Mouse (Mus musculus) embryonic facial prominence, embryonic 11.5 days (tissue): Measurements from ENCODE around the gene Zfand2a. TPM values are rescaled to one million over a fixed set of nuclear protein-coding genes. Genes with fewer than 3 reads are reported as not detected.

Experiments used
- ATAC-seq: fragments of 200-750 bp; cut with Nextera tagmentation; replicated peaks from 2 replicates; pipeline ENCODE4 v1.8.0; 2017; ENCODE audit warnings: low read depth; ENCODE audit not compliant: insufficient number of reproducible peaks, low FRiP score, low TSS enrichment
- DNase-seq: peaks from one replicate; pipeline ENCODE4 v3.0.0-alpha.2; 2015; ENCODE audit warnings: low spot score
- H3K27ac ChIP-seq: fragments of 300-500 bp; sonication (generic); replicated peaks from 2 replicates; pipeline ENCODE4 v1.5.1; 2014; ENCODE audit warnings: mild to moderate bottlenecking, low read depth, low read length, control low read depth
- H3K27me3 ChIP-seq: fragments of 300-500 bp; sonication (generic); 2 replicates; pipeline ENCODE4 v1.6.1; 2014; ENCODE audit warnings: mild to moderate bottlenecking, low read length, moderate library complexity, mixed read lengths; ENCODE audit not compliant: control insufficient read depth, insufficient read depth
- H3K36me3 ChIP-seq: fragments of 300-500 bp; sonication (generic); replicated peaks from 2 replicates; pipeline ENCODE4 v1.6.1; 2014; ENCODE audit warnings: low read depth, mild to moderate bottlenecking, low read length, moderate library complexity, mixed read lengths; ENCODE audit not compliant: control insufficient read depth, insufficient read depth
- H3K4me1 ChIP-seq: fragments of 300-500 bp; sonication (generic); 2 replicates; pipeline ENCODE4 v1.6.1; 2014; ENCODE audit warnings: low read length, mixed read lengths; ENCODE audit not compliant: control insufficient read depth, insufficient read depth
- H3K4me2 ChIP-seq: fragments of 300-500 bp; sonication (generic); 2 replicates; pipeline ENCODE4 v1.6.1; 2014; ENCODE audit warnings: low read depth, mild to moderate bottlenecking, control low read depth, low read length, moderate library complexity
- H3K4me3 ChIP-seq: fragments of 300-500 bp; sonication (generic); 2 replicates; pipeline ENCODE4 v1.5.1; 2014; ENCODE audit warnings: low read depth, low read length, control low read depth
- H3K9ac ChIP-seq: fragments of 300-500 bp; sonication (generic); replicated peaks from 2 replicates; pipeline ENCODE4 v1.6.1; 2014; ENCODE audit warnings: mild to moderate bottlenecking, control low read depth, low read length
- H3K9me3 ChIP-seq: fragments of 300-500 bp; sonication (generic); replicated peaks from 2 replicates; pipeline ENCODE4 v1.6.1; 2016; ENCODE audit warnings: mild to moderate bottlenecking, low read length, inconsistent platforms, mixed read lengths; ENCODE audit not compliant: control insufficient read depth
- WGBS: fragments of 180-500 bp; shearing (Covaris S2); extraction: QIAGEN DNeasy Blood & Tissue Kit; methylation state at CpG from one replicate; pipeline ENCODE4 v1.1.7; 2014; 5-methylcytosine and 5-hydroxymethylcytosine counted together
- polyA plus RNA-seq: library from polyadenylated mRNA; unstranded; fragments of >200 nt; fragmentation: Nextera tagmentation; extraction: Ambion mirVana; gene quantifications from 2 replicates; pipeline ENCODE4 v1.2.1, GENCODE M21; 2014

The Zfand2a gene
- polyA plus RNA-seq, 1 experiment from 2014 or later, result 5.4 TPM

GRCm38 (mm10) chr5:139506207-139506606 lies 21.9 kb upstream of the Zfand2a start:
- WGBS, result 11% methylated on average over 5 of the region's 5 CpGs
- ATAC-seq (no peak), DNase-seq (no peak)

GRCm38 (mm10) chr5:139505073-139505606 lies 20.8 kb upstream of the Zfand2a start:
- Histone ChIP-seq H3K27me3 (no peaks in the 10 kb centered on the region; the same call in 1 of the 2 replicates), H3K27ac (no peak overlapping the region), H3K9ac (no peak overlapping the region), H3K4me1 (no peaks in the 10 kb centered on the region), H3K4me3 (no peak overlapping the region), H3K36me3 (no peaks in the 10 kb centered on the region), H3K4me2 (no peak overlapping the region), H3K9me3 (no peaks in the 10 kb centered on the region)
- no peak for ATAC-seq
- peak; percentile 84 for DNase-seq
- WGBS, result 8% methylated on average over 11 of the region's 14 CpGs

More at GRCm38 (mm10) chr5:139506207-139506606, 21.9 kb upstream of the Zfand2a start:
- H3K27me3 ChIP-seq, result no peaks in the 10 kb centered on the region; the same call in 1 of the 2 replicates
- H3K4me2 ChIP-seq, result no peak overlapping the region
- H3K9me3 ChIP-seq, result no peaks in the 10 kb centered on the region
- no peaks in the 10 kb centered on the region for H3K4me1 ChIP-seq
- no peak overlapping the region for H3K9ac ChIP-seq
- H3K4me3 ChIP-seq, result no peak overlapping the region
- no peaks in the 10 kb centered on the region for H3K36me3 ChIP-seq
- no peak overlapping the region for H3K27ac ChIP-seq

- H3K4me3 ChIP-seq, result no peak overlapping the region
- DNase-seq (no peak), ATAC-seq (no peak)
- H3K9me3 ChIP-seq, result no peaks in the 10 kb centered on the region
- H3K36me3 ChIP-seq, result no peaks in the 10 kb centered on the region
- no peaks in the 10 kb centered on the region for H3K4me1 ChIP-seq
- no peak overlapping the region for H3K27ac ChIP-seq
- no peak overlapping the region for H3K4me2 ChIP-seq
- 89% methylated on average over 14 of the region's 14 CpGs for WGBS
- no peaks in the 10 kb centered on the region for H3K27me3 ChIP-seq
- H3K9ac ChIP-seq, result no peak overlapping the region
These were observed 17.9 kb upstream of the Zfand2a start for GRCm38 (mm10) chr5:139502281-139502680.

- Histone ChIP-seq H3K4me1 (no peaks in the 10 kb centered on the region), H3K4me2 (no peak overlapping the region), H3K4me3 (no peak overlapping the region), H3K27me3 (no peaks in the 10 kb centered on the region), H3K9me3 (no peaks in the 10 kb centered on the region), H3K9ac (no peak overlapping the region), H3K27ac (no peak overlapping the region), H3K36me3 (no peaks in the 10 kb centered on the region)
- ATAC-seq (no peak), DNase-seq (no peak)
- WGBS, result 75% methylated on average over 5 of the region's 5 CpGs
These were observed 14.4 kb upstream of the Zfand2a start for GRCm38 (mm10) chr5:139498791-139499190.

GRCm38 (mm10) chr5:139496939-139497338 lies 12.6 kb upstream of the Zfand2a start:
- 55% methylated on average over 5 of the region's 5 CpGs for WGBS
- H3K9me3 ChIP-seq, result no peaks in the 10 kb centered on the region
- H3K4me3 ChIP-seq, result no peak overlapping the region
- no peaks in the 10 kb centered on the region for H3K36me3 ChIP-seq
- no peak for DNase-seq
- H3K9ac ChIP-seq, result no peak overlapping the region
- ATAC-seq, result no peak
- no peaks in the 10 kb centered on the region for H3K27me3 ChIP-seq
- H3K4me2 ChIP-seq, result no peak overlapping the region
- H3K4me1 ChIP-seq, result no peaks in the 10 kb centered on the region
- H3K27ac ChIP-seq, result no peak overlapping the region

GRCm38 (mm10) chr5:139495019-139495669 lies 10.8 kb upstream of the Zfand2a start:
- Histone ChIP-seq H3K9me3 (no peaks in the 10 kb centered on the region), H3K27ac (no peak overlapping the region), H3K4me3 (no peak overlapping the region), H3K27me3 (no peaks in the 10 kb centered on the region), H3K4me2 (no peak overlapping the region), H3K9ac (no peak overlapping the region), H3K36me3 (no peaks in the 10 kb centered on the region), H3K4me1 (no peaks in the 10 kb centered on the region)
- DNase-seq (no peak), ATAC-seq (no peak)
- WGBS, result 60% methylated on average over 22 of the region's 22 CpGs

GRCm38 (mm10) chr5:139493690-139494089 lies 9.3 kb upstream of the Zfand2a start:
- DNase-seq, result no peak
- Histone ChIP-seq H3K36me3 (no peaks in the 10 kb centered on the region), H3K4me2 (no peak overlapping the region), H3K4me3 (no peak overlapping the region), H3K9ac (no peak overlapping the region), H3K27ac (no peak overlapping the region), H3K27me3 (no peaks in the 10 kb centered on the region), H3K4me1 (no peaks in the 10 kb centered on the region), H3K9me3 (no peaks in the 10 kb centered on the region)
- no peak for ATAC-seq
- WGBS, result 64% methylated on average over 5 of the region's 5 CpGs

- H3K4me2 ChIP-seq, result no peak overlapping the region
- H3K4me3 ChIP-seq, result no peak overlapping the region
- H3K27ac ChIP-seq, result no peak overlapping the region
- DNase-seq (no peak), ATAC-seq (no peak)
- H3K9ac ChIP-seq, result no peak overlapping the region
- WGBS, result 59% methylated on average over 8 of the region's 8 CpGs
- no peaks in the 10 kb centered on the region for H3K4me1 ChIP-seq
- H3K27me3 ChIP-seq, result no peaks in the 10 kb centered on the region
- H3K9me3 ChIP-seq, result no peaks in the 10 kb centered on the region
- no peaks in the 10 kb centered on the region for H3K36me3 ChIP-seq
These were observed 7.0 kb upstream of the Zfand2a start for GRCm38 (mm10) chr5:139491348-139491747.
